Mouse (Mus musculus) adrenal gland (tissue): ENCODE data around the gene Mrgpre.

Experiments
- intact Hi-C: fragments of 180-260 bp; cut with DNase I; formaldehyde crosslinking; loops from one replicate; pipeline ENCODE4 v1.15.1; 2025

Gene Mrgpre

GRCm38 (mm10) chr7:143783378-143783995, 813 bp downstream of the Mrgpre start:
- intact Hi-C loops = no loop called here

GRCm38 (mm10) chr7:143777375-143777774, 6.9 kb downstream of the Mrgpre start:
- intact Hi-C loops = no loop called here

GRCm38 (mm10) chr7:143776137-143776536, 8.2 kb downstream of the Mrgpre start:
- intact Hi-C loops = no loop called here

GRCm38 (mm10) chr7:143769461-143769860, 14.8 kb downstream of the Mrgpre start:
- intact Hi-C loops = no loop called here

- intact Hi-C loops = no loop called here
Measured at GRCm38 (mm10) chr7:143768267-143768666, 16.0 kb downstream of the Mrgpre start.

- intact Hi-C loops = no loop called here
Measured at GRCm38 (mm10) chr7:143766893-143767292, 17.4 kb downstream of the Mrgpre start, which contains the start of gene Mrgprg. Mrgprg (minus strand) TSS chr7:143766993.

GRCm38 (mm10) chr7:143764876-143765530, 19.3 kb downstream of the Mrgpre start:
- intact Hi-C loops = no loop called here

- intact Hi-C loops = no loop called here
Measured at GRCm38 (mm10) chr7:143763794-143764193, 20.5 kb downstream of the Mrgpre start.

- intact Hi-C loops = loop anchor here (10.0 kb wide), 1 partner anchor 174 kb away; no protein-coding TSS in a partner anchor
Measured at GRCm38 (mm10) chr7:143758956-143759355, 25.3 kb downstream of the Mrgpre start.

- intact Hi-C loops = loop anchor here (10.0 kb wide), 1 partner anchor 173 kb away; no protein-coding TSS in a partner anchor
Measured at GRCm38 (mm10) chr7:143757696-143758095, 26.6 kb downstream of the Mrgpre start.

- intact Hi-C loops = loop anchor here (10.0 kb wide), 1 partner anchor 172 kb away; no protein-coding TSS in a partner anchor
Measured at GRCm38 (mm10) chr7:143757027-143757390, 27.3 kb downstream of the Mrgpre start.

GRCm38 (mm10) chr7:143756125-143757026, 27.9 kb downstream of the Mrgpre start, which contains the start of gene Osbpl5:
Osbpl5 (minus strand) TSS chr7:143756985.
- intact Hi-C loops = loop anchor here (10.0 kb wide), 1 partner anchor 172 kb away; no protein-coding TSS in a partner anchor

- intact Hi-C loops = loop anchor here (10.0 kb wide), 1 partner anchor 171 kb away; no protein-coding TSS in a partner anchor
Measured at GRCm38 (mm10) chr7:143755357-143756124, 28.8 kb downstream of the Mrgpre start.

- intact Hi-C loops = loop anchor here (10.0 kb wide), 1 partner anchor 169 kb away; no protein-coding TSS in a partner anchor
Measured at GRCm38 (mm10) chr7:143753990-143754715, 30.1 kb downstream of the Mrgpre start.

- intact Hi-C loops = loop anchor here (10.0 kb wide), 1 partner anchor 168 kb away; no protein-coding TSS in a partner anchor
Measured at GRCm38 (mm10) chr7:143752606-143753005, 31.7 kb downstream of the Mrgpre start.

GRCm38 (mm10) chr7:143752056-143752455, 32.2 kb downstream of the Mrgpre start:
- intact Hi-C loops = loop anchor here (10.0 kb wide), 1 partner anchor 167 kb away; no protein-coding TSS in a partner anchor

GRCm38 (mm10) chr7:143751380-143751779, 32.9 kb downstream of the Mrgpre start:
- intact Hi-C loops = loop anchor here (10.0 kb wide), 1 partner anchor 167 kb away; no protein-coding TSS in a partner anchor

- intact Hi-C loops = no loop called here
Measured at GRCm38 (mm10) chr7:143749045-143749444, 35.3 kb downstream of the Mrgpre start.

GRCm38 (mm10) chr7:143748041-143748868, 36.0 kb downstream of the Mrgpre start:
- intact Hi-C loops = loop anchor here (1.0 kb wide), 1 partner anchor 42 kb away; no protein-coding TSS in a partner anchor
